Mouse (Mus musculus) ES-Bruce4 (cell line): ENCODE results near the gene Tspan4.

Experiments used
- CTCF ChIP-seq: IDR thresholded peaks from one replicate; pipeline ENCODE4 v1.8.1; 2011; ENCODE audit warnings: low read depth, low read length
- EP300 ChIP-seq: IDR thresholded peaks from 2 replicates; pipeline ENCODE4 v1.6.1; 2011; ENCODE audit warnings: low read depth, low read length; ENCODE audit not compliant: insufficient read depth
- POLR2A ChIP-seq: IDR thresholded peaks from one replicate; pipeline ENCODE4 v1.8.1; 2011; ENCODE audit warnings: low read length; ENCODE audit not compliant: insufficient read depth

DNA sequence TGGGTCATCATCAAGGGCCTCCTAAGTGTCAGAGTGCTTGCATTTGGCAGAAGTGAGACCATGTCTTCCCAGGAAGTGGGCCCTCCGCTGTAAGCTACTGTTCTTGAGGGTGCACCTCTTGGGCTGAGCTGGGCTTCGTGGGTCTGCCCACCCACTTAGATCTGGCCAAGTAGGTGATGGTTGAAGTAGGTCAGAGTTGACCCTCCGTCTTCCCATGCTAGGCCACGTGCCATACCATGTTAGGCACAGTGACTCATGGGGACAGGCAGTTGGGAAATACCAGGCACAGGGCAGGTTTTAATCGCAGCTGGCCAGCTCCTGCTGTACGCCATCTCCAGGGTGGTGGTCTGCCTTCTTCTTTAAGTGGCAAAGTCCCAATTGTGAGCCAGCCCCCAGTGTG is 18.3 kb upstream of the Tspan4 start:
- no peak for TF ChIP-seq CTCF
- no peak for TF ChIP-seq POLR2A
- no peak for TF ChIP-seq EP300
